Mouse (Mus musculus) embryonic fibroblast, embryonic 13.5 days (primary cell): Measurements from ENCODE around the gene Adcyap1r1. TPM values are rescaled to one million over a fixed set of nuclear protein-coding genes. Genes with fewer than 3 reads are reported as not detected.

Source experiments
- H3K27ac ChIP-seq: 2 replicates; pipeline ENCODE4 v1.5.1; 2012; ENCODE audit warnings: low read length, control low read depth, inconsistent platforms; ENCODE audit not compliant: insufficient read depth
- H3K4me1 ChIP-seq: 2 replicates; pipeline ENCODE4 v1.6.1; 2011; ENCODE audit warnings: low read length; ENCODE audit not compliant: control insufficient read depth, insufficient read depth
- H3K4me3 ChIP-seq: 2 replicates; pipeline ENCODE4 v1.5.1; 2011; ENCODE audit warnings: mild to moderate bottlenecking, control low read depth, low read length; ENCODE audit not compliant: insufficient read depth
- CTCF ChIP-seq: IDR thresholded peaks from 2 replicates; pipeline ENCODE4 v1.5.1; 2011; ENCODE audit warnings: mild to moderate bottlenecking, control low read depth, low read length, moderate library complexity, borderline replicate concordance; ENCODE audit not compliant: insufficient read depth
- POLR2A ChIP-seq: IDR thresholded peaks from 2 replicates; pipeline ENCODE4 v1.6.1; 2011; ENCODE audit warnings: low read depth, mild to moderate bottlenecking, control low read depth, low read length, moderate library complexity
- polyA plus RNA-seq: library from polyadenylated mRNA; stranded (reverse); fragments of >200 nt; gene quantifications from 2 replicates; pipeline ENCODE4 v1.2.4, GENCODE M21; 2011; ENCODE audit warnings: low read depth; ENCODE audit not compliant: missing spikeins, insufficient read length

Gene Adcyap1r1
- polyA plus RNA-seq, 1 experiment, result 1.5 TPM

DNA sequence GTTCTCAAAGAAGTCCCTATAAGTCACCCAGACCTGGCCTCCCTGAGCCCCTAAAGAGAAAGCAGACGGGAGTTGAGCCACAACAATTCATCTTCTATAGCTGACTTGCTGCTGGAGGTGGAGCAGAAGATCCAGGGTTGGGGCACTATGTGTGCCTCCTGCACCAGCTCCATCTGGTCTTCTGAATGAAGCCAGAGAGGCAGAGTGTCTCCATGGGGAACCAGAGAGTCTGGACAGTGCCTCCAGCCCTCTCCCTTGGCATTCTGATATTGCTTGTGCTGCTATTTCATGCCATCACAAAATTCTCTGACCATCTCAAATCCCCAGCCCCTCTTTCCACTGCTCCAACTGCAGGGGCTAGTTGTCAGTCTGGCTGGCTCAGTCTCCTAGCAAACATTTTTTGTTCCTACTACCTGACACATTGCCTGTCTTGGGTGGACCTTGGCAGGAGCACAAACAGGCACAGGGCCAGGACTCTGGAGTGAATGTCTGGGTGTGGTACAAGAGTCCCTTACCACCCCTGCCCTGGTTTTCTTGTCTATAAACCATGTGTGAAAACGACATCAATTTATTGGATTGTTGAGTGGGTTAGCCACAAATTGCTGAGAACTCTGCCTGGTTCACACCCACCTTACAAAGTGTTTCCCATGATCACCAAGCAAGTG is 32.9 kb upstream of the Adcyap1r1 start:
- H3K4me1 ChIP-seq, result no peaks in the 10 kb centered on the region
- H3K27ac ChIP-seq, result no peak overlapping the region
- H3K4me3 ChIP-seq, result no peak overlapping the region
- TF ChIP-seq POLR2A, result no peak
- no peak for TF ChIP-seq CTCF

DNA sequence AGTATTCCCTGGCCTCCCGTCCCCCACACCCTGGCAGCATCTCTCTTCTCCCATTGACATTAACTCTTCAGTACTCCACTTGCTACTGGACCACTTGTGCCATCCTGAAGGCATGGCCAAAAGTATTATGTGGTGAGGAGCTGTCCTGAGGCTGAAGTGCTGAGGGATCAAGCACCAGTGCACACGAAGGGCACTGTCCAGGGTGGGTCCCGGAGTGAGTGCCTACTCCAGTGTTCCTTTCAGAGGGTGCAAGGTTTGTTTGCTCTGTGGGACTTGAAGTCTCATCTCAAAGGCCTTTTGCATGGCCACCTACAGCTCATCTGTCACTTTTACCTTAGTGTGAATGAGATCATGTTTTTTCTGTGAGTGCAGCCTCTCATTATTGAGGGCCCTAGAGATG is 31.4 kb upstream of the Adcyap1r1 start:
- Histone ChIP-seq H3K4me1 (no peaks in the 10 kb centered on the region), H3K4me3 (no peak overlapping the region), H3K27ac (no peak overlapping the region)
- TF ChIP-seq POLR2A (no peak), CTCF (no peak)

DNA sequence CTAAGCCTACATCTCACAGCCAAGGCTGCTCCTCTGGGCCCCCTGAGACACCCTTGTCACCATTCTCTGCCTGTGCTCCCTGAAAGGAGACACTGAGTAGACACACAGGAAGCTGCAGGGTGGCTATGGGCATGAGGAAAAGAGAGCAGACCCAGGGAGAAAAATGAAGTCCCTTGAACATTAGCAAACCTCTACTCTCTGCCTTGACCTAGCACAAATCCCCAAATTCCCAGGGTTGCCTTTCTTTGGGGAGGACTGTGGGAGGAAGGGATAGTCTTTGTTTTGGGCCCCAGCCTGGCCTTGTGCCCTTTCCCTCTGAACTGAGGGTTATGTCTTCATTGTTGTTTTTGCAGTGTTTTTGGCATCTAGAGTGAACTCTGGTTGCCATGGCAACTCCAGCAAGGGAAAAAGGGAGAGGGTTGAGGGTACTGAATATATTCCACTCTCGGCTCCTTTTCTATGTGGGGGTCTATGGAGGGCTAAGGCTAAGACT is 30.9 kb upstream of the Adcyap1r1 start:
- Histone ChIP-seq H3K27ac (no peak overlapping the region), H3K4me3 (no peak overlapping the region), H3K4me1 (no peaks in the 10 kb centered on the region)
- TF ChIP-seq CTCF (no peak), POLR2A (no peak)

DNA sequence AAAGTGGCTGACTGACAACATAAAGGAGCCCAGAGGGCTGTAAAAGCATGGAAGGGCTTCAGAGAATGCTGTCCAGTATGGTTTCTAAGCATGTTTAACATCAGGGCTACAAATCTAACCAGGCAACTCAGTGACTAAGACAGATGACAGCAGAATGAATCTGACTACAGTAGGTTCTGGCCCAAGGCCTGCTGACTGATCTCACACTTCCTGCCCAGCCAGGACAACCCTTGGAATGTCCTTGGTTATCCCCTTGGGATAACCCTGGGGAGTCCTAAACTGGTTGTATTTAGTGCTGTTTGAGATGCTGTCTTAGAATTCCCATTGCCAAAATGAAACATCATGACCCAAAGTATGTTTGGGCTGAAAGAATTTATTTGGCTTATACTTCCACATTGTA is 19.7 kb upstream of the Adcyap1r1 start:
- H3K4me1 ChIP-seq, result peaks cover 15% of the 10 kb centered on the region
- H3K27ac ChIP-seq, result peak overlapping the region; percentile 55; the same call in 1 of the 2 replicates
- TF ChIP-seq POLR2A, result no peak
- TF ChIP-seq CTCF, result no peak
- H3K4me3 ChIP-seq, result no peak overlapping the region

DNA sequence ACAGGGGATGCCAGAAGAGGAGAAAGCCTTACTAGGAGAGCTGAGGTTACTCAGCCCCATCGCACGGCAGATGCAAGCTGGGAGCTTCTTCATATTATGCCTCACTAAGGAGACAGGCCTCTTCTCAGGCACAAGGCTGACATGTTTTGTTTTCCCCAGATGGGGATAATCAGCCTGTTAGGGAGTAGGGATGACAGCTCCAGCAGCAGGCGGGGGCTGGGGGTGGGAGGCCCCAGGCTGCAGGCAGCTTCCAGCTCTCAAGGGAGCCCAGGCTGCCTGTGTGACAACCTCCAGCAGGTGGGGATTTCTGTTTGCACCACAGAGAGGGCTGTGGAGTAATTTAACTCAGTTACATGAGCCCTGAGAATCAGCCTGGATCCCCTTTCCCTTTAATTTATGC is 17.4 kb upstream of the Adcyap1r1 start:
- Histone ChIP-seq H3K4me1 (peaks cover 24% of the 10 kb centered on the region), H3K4me3 (no peak overlapping the region), H3K27ac (no peak overlapping the region)
- TF ChIP-seq CTCF (no peak), POLR2A (no peak)

DNA sequence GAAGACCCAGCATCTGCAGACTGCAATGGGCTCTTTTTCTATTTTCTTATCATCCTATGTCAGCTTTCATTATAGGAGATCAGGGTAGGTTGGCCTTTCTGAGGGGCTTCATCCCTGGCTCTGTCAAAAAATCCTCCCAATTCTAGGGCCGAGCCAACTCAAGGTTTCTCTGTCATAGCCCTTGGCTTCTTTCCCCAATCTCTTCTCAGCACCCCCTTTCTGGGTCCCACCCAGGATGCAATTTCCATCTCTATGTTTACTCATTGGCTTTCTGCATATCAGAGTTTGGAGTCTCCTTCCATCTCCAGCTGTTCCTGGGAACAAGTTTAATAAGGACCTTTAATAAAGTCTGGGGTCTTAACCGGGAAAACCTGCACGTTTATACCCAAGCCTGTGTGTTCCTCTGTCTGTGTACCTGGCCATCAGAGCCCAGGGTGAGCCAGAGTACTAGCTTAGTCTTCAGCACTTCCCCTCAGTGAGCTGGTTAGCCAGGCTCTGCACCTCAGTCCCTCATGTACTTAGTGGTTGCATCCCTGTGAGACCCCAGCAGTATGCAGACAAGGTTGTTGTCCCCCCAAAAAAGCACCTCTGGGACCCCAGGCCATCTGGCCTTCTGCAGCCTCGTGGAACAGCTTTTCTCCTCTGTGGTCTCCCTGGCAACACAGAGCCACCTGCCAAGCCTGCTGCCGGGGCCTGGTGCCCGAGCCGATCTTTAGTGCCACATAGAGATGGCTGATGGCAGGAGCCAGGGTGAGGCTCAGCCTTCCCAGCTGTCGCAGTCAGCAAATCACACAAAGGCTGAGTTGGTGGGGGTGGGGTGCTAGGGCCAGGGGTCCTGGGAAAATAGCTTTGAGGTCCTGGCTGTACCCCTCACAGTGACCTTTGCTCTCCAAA is 16.3 kb upstream of the Adcyap1r1 start:
- no peak overlapping the region for H3K27ac ChIP-seq
- H3K4me3 ChIP-seq, result no peak overlapping the region
- TF ChIP-seq POLR2A (no peak), CTCF (no peak)
- H3K4me1 ChIP-seq, result peaks cover 24% of the 10 kb centered on the region

DNA sequence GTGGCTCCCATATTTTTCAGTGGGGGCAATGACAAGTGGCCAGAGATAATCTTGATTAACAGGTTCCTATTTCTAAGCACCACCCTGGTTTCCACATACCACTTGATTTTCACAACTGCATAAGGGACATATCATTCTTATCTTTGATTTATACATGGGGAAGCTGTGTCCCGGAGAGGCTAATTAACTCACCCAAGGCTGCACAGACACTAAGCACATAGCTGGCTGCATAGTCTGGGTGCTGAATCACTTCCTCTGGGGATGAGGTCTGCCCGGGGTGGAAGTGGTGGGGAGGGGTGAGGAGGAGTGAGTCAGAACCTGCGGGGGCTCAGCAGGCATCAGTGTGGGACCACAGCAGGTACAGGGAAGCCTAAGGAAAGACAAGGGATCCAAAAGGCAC is 13.9 kb upstream of the Adcyap1r1 start:
- peaks cover 19% of the 10 kb centered on the region for H3K4me1 ChIP-seq
- TF ChIP-seq POLR2A, result no peak
- no peak for TF ChIP-seq CTCF
- no peak overlapping the region for H3K27ac ChIP-seq
- no peak overlapping the region for H3K4me3 ChIP-seq

DNA sequence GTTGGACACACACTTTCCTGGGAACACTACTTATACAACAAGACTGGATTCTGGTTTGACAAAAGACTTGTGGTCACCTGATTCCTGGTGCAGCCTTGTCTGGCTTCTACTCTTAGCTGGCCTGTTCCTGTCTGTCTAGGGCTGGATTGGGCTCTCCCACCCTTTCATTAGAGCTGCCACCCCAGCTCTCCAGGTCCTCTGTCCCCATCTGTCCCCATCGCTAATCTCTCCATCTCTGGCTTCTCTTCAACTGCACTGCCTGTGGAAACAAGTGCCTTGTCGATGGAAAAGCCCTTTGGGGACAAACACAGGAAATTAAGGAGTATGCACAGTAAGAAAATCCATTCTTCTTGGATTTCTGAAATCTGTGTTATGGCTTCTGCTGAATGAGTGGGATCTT is 12.9 kb upstream of the Adcyap1r1 start:
- no peak overlapping the region for H3K4me3 ChIP-seq
- no peak for TF ChIP-seq CTCF
- no peak for TF ChIP-seq POLR2A
- no peak overlapping the region for H3K27ac ChIP-seq
- peaks cover 18% of the 10 kb centered on the region for H3K4me1 ChIP-seq

DNA sequence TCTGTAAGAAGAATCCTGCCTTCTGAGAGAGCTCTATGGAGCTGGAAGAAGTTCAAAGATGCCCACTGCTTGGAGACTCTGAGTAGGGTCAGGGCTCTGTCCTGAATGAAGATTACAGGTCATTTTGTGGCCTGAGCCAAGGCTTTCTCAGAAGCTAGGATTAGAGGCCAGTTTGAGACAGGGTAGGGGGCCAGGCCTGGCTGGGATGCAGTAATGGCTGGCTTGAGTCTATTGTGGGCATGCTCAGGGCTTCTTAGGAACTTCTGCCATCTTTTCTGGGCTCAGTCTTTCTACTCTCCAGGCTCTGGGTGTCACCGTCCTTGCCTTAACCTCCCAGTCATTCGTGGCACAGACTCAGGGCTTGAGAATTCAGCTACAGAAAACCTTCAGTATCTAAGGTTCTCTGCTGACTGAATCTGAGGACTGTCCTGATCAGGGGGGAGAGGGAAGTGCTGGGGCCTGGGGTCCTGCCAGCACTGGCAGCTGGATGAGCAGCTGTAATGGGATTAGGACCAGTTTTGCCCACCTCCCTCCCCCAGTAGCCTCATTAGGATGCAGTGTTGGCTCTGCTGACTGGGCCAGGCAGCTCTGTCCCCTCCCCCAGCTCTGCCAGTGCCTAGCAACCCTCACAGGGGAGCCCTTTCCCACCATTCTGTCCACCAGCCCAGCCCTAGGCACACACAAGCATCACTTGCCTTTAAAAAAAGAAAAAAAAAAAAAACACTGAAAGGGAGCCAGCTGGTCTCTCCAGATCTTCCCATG is 7.7 kb upstream of the Adcyap1r1 start:
- TF ChIP-seq CTCF, result no peak
- TF ChIP-seq POLR2A, result no peak
- Histone ChIP-seq H3K4me1 (no peaks in the 10 kb centered on the region), H3K27ac (no peak overlapping the region), H3K4me3 (no peak overlapping the region)
